ENCODE assay signal across 8 mouse cellular contexts in genomic region chr7:138398182-138398793, GRCm38 (mm10). TPM values are rescaled to one million over a fixed set of nuclear protein-coding genes. Genes with fewer than 3 reads are reported as not detected.
DNase-seq lines count a peak whose midpoint lies in the region; ATAC-seq and TF ChIP-seq lines count a peak whose summit lies in the region.

No protein-coding gene starts in this region.

- H3K4me2 ChIP-seq in embryonic facial prominence, embryonic 13.5 days, result peak overlapping the region; percentile 99
- peak overlapping the region; percentile 66 for H3K4me2 ChIP-seq in heart, embryonic 16.5 days (ENCODE audit: low read depth, low read length)

- TF ChIP-seq CTCF in olfactory bulb, adult 2 months (IDR thresholded peaks at IDR 0.05; ENCODE audit: insufficient read depth, low read depth, low read length), result peak; percentile 77; the same call in 1 of the 2 replicates

- WGBS in embryonic facial prominence, embryonic 13.5 days, result under 1% methylated on average over 21 of the region's 21 CpGs
- WGBS in heart, embryonic 16.5 days, result 2% methylated on average over 21 of the region's 21 CpGs
- 5% methylated on average over 21 of the region's 21 CpGs for WGBS in olfactory bulb, adult 2 months

- H3K27me3 ChIP-seq in embryonic facial prominence, embryonic 13.5 days, result peaks cover 77% of the 10 kb centered on the region
- H3K27me3 ChIP-seq in heart, embryonic 16.5 days (ENCODE audit: control insufficient read depth, insufficient read depth, low read length), result peaks cover 49% of the 10 kb centered on the region

- H3K9me3 ChIP-seq in embryonic facial prominence, embryonic 13.5 days, result no peaks in the 10 kb centered on the region
- H3K9me3 ChIP-seq in heart, embryonic 16.5 days (replicated peaks; ENCODE audit: control insufficient read depth, low read length), result no peaks in the 10 kb centered on the region

- DNase-seq in ovary, postnatal 10 days (ENCODE audit: low spot score), result peak; percentile 8
- DNase-seq in ovary, adult 18-20 months (ENCODE audit: low spot score), result no peak
- peak; percentile 46 for DNase-seq in kidney, postnatal 14 days
- peak; percentile 34 for DNase-seq in liver

- 0 out of 2 replicates have a peak overlapping the region, but pooled peaks have one; percentile 33 for H3K9ac ChIP-seq in embryonic facial prominence, embryonic 13.5 days
- no peak overlapping the region for H3K9ac ChIP-seq in heart, embryonic 16.5 days (ENCODE audit: low read length)

- peak overlapping the region; percentile 54 for H3K4me3 ChIP-seq in embryonic facial prominence, embryonic 13.5 days
- no peak overlapping the region; the same call in 1 of the 2 replicates for H3K4me3 ChIP-seq in heart, embryonic 16.5 days (ENCODE audit: low read length)
- H3K4me3 ChIP-seq in olfactory bulb, adult 2 months (ENCODE audit: insufficient read depth, low read depth, low read length), result peak overlapping the region; percentile 68; the same call in 1 of the 2 replicates

- no peaks in the 10 kb centered on the region for H3K36me3 ChIP-seq in embryonic facial prominence, embryonic 13.5 days
- H3K36me3 ChIP-seq in heart, embryonic 16.5 days (ENCODE audit: control insufficient read depth, insufficient read depth), result no peaks in the 10 kb centered on the region

- ATAC-seq in embryonic facial prominence, embryonic 13.5 days (ENCODE audit: insufficient number of reproducible peaks, insufficient read depth, low FRiP score, low TSS enrichment, low read depth), result no peak
- ATAC-seq in heart, embryonic 16.5 days (replicated peaks; ENCODE audit: extremely low read depth, insufficient read depth, low FRiP score), result no peak
- ATAC-seq in megakaryocyte, adult 5-6 weeks (ENCODE audit: poor library complexity, severe bottlenecking), result no peak; the same call in 1 of the 2 replicates

- TF ChIP-seq POLR2A in olfactory bulb, adult 2 months (IDR thresholded peaks at IDR 0.05; ENCODE audit: insufficient read depth, low read depth, low read length), result no peak

- no peak overlapping the region for H3K27ac ChIP-seq in embryonic facial prominence, embryonic 13.5 days
- no peak overlapping the region for H3K27ac ChIP-seq in heart, embryonic 16.5 days (ENCODE audit: low read length)
- H3K27ac ChIP-seq in olfactory bulb, adult 2 months (ENCODE audit: insufficient read depth, low read depth, low read length), result no peak overlapping the region

- H3K4me1 ChIP-seq in embryonic facial prominence, embryonic 13.5 days, result peaks cover 15% of the 10 kb centered on the region
- peaks cover 3% of the 10 kb centered on the region for H3K4me1 ChIP-seq in heart, embryonic 16.5 days (ENCODE audit: control insufficient read depth, insufficient read depth, low read length)
- peaks cover 12% of the 10 kb centered on the region for H3K4me1 ChIP-seq in olfactory bulb, adult 2 months (ENCODE audit: control insufficient read depth, insufficient read depth, low read length)

RNA-seq across cellular contexts. Expression of gene Tcerg1l, which starts 0.8 kb away (rescaled TPM):
- 1.4 and 2.1 TPM in 2 replicates for polyA plus RNA-seq in embryonic facial prominence, embryonic 13.5 days (2015; fragmentation: Nextera tagmentation; extraction: Ambion mirVana)
- 0.14 and 0.16 TPM in 2 replicates for polyA plus RNA-seq in heart, embryonic 16.5 days (2015; fragmentation: Nextera tagmentation; extraction: Ambion mirVana)
- polyA plus RNA-seq in olfactory bulb, adult 2 months (2012; ENCODE audit: insufficient read depth, insufficient read length, low replicate concordance, missing spikeins), result not detected in 2 replicates
- not detected in 2 replicates for total RNA-seq in megakaryocyte, adult 5-6 weeks (2015)
- not detected in 2 replicates for total RNA-seq in megakaryocyte, adult 5-6 weeks (2017)
